Mouse (Mus musculus): ENCODE results near the gene Chmp6. TPM values are rescaled to one million over a fixed set of nuclear protein-coding genes. Genes with fewer than 3 reads are reported as not detected.

The Chmp6 gene
- polyA plus RNA-seq, 1 experiment from 2014 or later: 94.3 TPM

DNA sequence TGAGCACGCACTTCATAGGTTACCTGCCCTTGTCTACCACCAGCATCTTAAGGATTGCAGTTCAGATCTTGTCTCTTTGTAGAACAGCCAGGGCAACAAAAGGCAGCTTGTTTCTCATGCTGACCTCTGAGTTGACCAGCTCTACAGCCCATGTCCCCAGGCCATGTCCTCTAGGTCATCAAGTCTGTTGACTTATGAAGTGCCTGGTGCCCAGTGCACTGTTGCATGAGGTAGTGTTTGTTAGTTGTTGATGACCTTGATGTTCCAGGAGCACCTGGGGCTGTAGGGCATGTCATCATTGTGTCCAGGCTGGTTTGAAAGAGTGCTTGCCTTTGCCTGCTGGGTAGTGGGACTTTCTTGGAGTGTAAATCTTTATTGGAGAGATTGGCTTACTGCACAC, 34.2 kb downstream of the Chmp6 start:
- Histone ChIP-seq H3K9ac (ENCODE audit: low read depth, low read length) (no peak overlapping the region), H3K36me3 (ENCODE audit: control insufficient read depth, insufficient read depth, low read length) (no peaks in the 10 kb centered on the region), H3K4me2 (ENCODE audit: low read depth, low read length) (no peak overlapping the region), H3K4me3 (ENCODE audit: low read length) (no peak overlapping the region), H3K4me1 (ENCODE audit: control insufficient read depth, insufficient read depth, low read length) (peaks cover 34% of the 10 kb centered on the region), H3K9me3 (ENCODE audit: control insufficient read depth, low read length) (no peaks in the 10 kb centered on the region), H3K27me3 (replicated peaks; ENCODE audit: control insufficient read depth, insufficient read depth, low read length) (no peaks in the 10 kb centered on the region), H3K27ac (ENCODE audit: low read length) (no peak overlapping the region)
- ATAC-seq: no peak
- 96% methylated on average over 1 of the region's 1 CpGs for WGBS

DNA sequence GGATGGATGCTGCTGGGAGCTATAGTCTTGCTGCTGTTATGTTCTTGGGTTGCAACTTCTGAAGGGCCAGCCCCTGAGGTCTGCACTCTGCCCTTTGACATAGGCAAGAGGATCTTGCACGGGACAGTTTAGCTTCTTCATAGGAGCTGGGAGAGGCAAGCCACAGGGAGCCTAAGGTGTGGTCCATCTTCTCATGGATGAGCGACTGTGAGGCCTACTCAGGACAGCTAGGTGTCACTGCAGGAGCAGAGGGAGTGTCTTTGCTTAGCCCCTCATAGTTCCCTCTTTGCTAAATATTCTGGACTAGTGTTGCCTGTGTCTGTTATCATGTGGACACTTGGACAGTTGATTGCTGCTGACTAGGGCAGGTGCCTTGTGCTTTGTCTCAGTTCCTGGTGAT, 34.7 kb downstream of the Chmp6 start:
- H3K4me1 ChIP-seq (ENCODE audit: control insufficient read depth, insufficient read depth, low read length): peaks cover 39% of the 10 kb centered on the region
- H3K9ac ChIP-seq (ENCODE audit: low read depth, low read length): 0 out of 2 replicates have a peak overlapping the region, but pooled peaks have one; percentile 21
- ATAC-seq: no peak
- H3K9me3 ChIP-seq (ENCODE audit: control insufficient read depth, low read length): no peaks in the 10 kb centered on the region
- H3K4me3 ChIP-seq (ENCODE audit: low read length): no peak overlapping the region
- no peaks in the 10 kb centered on the region for H3K27me3 ChIP-seq (replicated peaks; ENCODE audit: control insufficient read depth, insufficient read depth, low read length)
- no peaks in the 10 kb centered on the region for H3K36me3 ChIP-seq (ENCODE audit: control insufficient read depth, insufficient read depth, low read length)
- 41% methylated on average over 2 of the region's 2 CpGs for WGBS
- no peak overlapping the region for H3K4me2 ChIP-seq (ENCODE audit: low read depth, low read length)
- no peak overlapping the region for H3K27ac ChIP-seq (ENCODE audit: low read length)

DNA sequence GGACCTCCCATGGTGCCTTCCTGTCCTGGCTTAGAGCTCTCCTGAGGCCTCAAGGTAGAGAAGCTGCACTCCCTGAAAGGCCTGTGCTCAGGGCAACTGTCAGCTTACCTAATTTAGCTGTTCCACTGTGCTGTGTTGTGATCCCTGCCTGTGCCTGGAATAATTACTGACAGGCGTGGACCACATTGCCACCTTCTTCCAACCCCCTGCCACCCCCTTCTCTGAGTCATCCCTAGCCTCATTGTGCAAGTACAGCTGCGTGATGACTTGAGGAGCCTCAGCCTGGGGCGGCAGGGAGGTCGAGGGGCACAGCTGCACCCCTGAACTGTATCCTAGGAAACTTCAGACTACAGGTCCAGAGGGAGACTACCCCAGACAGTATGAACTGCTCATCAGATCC, 35.1 kb downstream of the Chmp6 start:
- no peak overlapping the region for H3K27ac ChIP-seq (ENCODE audit: low read length)
- no peak overlapping the region for H3K4me2 ChIP-seq (ENCODE audit: low read depth, low read length)
- H3K4me1 ChIP-seq (ENCODE audit: control insufficient read depth, insufficient read depth, low read length): peaks cover 42% of the 10 kb centered on the region

DNA sequence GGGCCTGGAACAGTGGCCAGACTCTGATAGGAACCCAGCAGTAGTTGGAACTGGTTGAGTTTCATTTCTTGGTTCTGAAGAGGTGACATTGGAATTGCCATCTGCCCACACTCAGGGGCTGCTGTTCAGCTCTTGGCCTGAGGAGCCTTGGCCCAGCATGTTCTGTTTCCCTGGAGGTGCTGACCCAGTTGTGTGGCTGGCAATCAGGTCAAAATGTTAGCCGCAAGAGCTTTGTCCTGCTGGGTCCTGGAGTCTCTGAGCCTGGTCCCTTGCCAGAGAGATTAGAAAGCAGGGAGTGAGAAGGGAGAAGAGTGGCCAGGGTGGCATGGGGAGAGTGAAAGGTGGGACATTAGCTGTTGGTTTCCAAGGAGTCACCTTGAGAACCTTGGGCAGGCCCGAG, 35.6 kb downstream of the Chmp6 start:
- H3K27me3 ChIP-seq (replicated peaks; ENCODE audit: control insufficient read depth, insufficient read depth, low read length): no peaks in the 10 kb centered on the region
- H3K36me3 ChIP-seq (ENCODE audit: control insufficient read depth, insufficient read depth, low read length): no peaks in the 10 kb centered on the region
- H3K27ac ChIP-seq (ENCODE audit: low read length): no peak overlapping the region
- no peak for ATAC-seq
- peaks cover 39% of the 10 kb centered on the region for H3K4me1 ChIP-seq (ENCODE audit: control insufficient read depth, insufficient read depth, low read length)
- no peaks in the 10 kb centered on the region for H3K9me3 ChIP-seq (ENCODE audit: control insufficient read depth, low read length)
- H3K4me2 ChIP-seq (ENCODE audit: low read depth, low read length): no peak overlapping the region
- no peak overlapping the region for H3K4me3 ChIP-seq (ENCODE audit: low read length)
- no peak overlapping the region for H3K9ac ChIP-seq (ENCODE audit: low read depth, low read length)
- 88% methylated on average over 2 of the region's 2 CpGs for WGBS

More for the DNA sequence above, 35.1 kb downstream of the Chmp6 start:
- Histone ChIP-seq H3K9me3 (ENCODE audit: control insufficient read depth, low read length) (no peaks in the 10 kb centered on the region), H3K4me3 (ENCODE audit: low read length) (no peak overlapping the region), H3K27me3 (replicated peaks; ENCODE audit: control insufficient read depth, insufficient read depth, low read length) (no peaks in the 10 kb centered on the region), H3K9ac (ENCODE audit: low read depth, low read length) (0 out of 2 replicates have a peak overlapping the region, but pooled peaks have one; percentile 21), H3K36me3 (ENCODE audit: control insufficient read depth, insufficient read depth, low read length) (no peaks in the 10 kb centered on the region)
- ATAC-seq: no peak
- 58% methylated on average over 4 of the region's 4 CpGs for WGBS

DNA sequence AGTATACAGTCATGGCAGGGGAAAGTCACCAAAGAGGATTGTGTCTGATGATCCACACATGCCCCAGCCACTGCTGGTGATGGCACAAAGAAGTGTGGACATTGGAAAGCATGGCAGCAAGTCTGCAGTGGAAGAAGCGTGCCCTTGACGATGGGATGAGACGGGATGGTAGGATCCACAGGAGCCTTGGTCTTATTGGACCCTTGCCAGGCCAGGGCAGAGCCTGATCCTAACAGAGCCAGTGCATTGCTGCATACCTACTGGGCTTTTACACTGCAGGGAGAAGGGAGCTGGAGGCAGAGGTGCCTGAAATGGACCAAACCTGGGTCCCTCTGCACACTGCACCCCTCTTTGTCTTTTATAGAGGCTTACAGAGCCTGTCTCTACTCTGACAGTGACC, 37.3 kb downstream of the Chmp6 start:
- H3K4me2 ChIP-seq (ENCODE audit: low read depth, low read length): no peak overlapping the region
- no peak overlapping the region for H3K27ac ChIP-seq (ENCODE audit: low read length)
- H3K27me3 ChIP-seq (replicated peaks; ENCODE audit: control insufficient read depth, insufficient read depth, low read length): no peaks in the 10 kb centered on the region
- peaks cover 46% of the 10 kb centered on the region for H3K4me1 ChIP-seq (ENCODE audit: control insufficient read depth, insufficient read depth, low read length)
- H3K4me3 ChIP-seq (ENCODE audit: low read length): no peak overlapping the region
- no peaks in the 10 kb centered on the region for H3K36me3 ChIP-seq (ENCODE audit: control insufficient read depth, insufficient read depth, low read length)
- H3K9me3 ChIP-seq (ENCODE audit: control insufficient read depth, low read length): no peaks in the 10 kb centered on the region
- 84% methylated on average over 3 of the region's 3 CpGs for WGBS
- no peak overlapping the region for H3K9ac ChIP-seq (ENCODE audit: low read depth, low read length)
- ATAC-seq: no peak

DNA sequence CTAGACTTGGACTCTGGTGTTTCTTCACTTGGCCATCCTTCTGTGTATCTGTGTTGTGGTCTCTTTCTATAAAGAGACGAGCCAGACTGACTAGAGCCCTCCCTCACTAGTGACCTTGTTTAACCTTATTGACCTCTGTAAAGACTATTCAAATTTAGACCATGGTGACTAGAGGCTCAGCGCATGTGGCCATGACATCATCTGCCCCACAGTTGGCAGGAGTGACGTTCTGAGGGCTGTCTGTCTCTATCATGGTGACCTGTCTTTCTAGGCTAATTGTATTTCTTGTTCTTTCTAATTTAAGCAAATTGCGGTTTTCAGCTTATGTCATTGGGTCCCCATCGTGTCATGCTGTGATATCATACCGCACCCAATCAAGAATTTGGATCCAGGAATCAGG, 38.1 kb downstream of the Chmp6 start:
- Histone ChIP-seq H3K4me3 (ENCODE audit: low read length) (no peak overlapping the region), H3K9ac (ENCODE audit: low read depth, low read length) (no peak overlapping the region), H3K4me2 (ENCODE audit: low read depth, low read length) (no peak overlapping the region), H3K27ac (ENCODE audit: low read length) (no peak overlapping the region), H3K4me1 (ENCODE audit: control insufficient read depth, insufficient read depth, low read length) (peaks cover 50% of the 10 kb centered on the region), H3K36me3 (ENCODE audit: control insufficient read depth, insufficient read depth, low read length) (no peaks in the 10 kb centered on the region), H3K27me3 (replicated peaks; ENCODE audit: control insufficient read depth, insufficient read depth, low read length) (no peaks in the 10 kb centered on the region), H3K9me3 (ENCODE audit: control insufficient read depth, low read length) (no peaks in the 10 kb centered on the region)
- no peak for ATAC-seq
- 87% methylated on average over 6 of the region's 6 CpGs for WGBS

DNA sequence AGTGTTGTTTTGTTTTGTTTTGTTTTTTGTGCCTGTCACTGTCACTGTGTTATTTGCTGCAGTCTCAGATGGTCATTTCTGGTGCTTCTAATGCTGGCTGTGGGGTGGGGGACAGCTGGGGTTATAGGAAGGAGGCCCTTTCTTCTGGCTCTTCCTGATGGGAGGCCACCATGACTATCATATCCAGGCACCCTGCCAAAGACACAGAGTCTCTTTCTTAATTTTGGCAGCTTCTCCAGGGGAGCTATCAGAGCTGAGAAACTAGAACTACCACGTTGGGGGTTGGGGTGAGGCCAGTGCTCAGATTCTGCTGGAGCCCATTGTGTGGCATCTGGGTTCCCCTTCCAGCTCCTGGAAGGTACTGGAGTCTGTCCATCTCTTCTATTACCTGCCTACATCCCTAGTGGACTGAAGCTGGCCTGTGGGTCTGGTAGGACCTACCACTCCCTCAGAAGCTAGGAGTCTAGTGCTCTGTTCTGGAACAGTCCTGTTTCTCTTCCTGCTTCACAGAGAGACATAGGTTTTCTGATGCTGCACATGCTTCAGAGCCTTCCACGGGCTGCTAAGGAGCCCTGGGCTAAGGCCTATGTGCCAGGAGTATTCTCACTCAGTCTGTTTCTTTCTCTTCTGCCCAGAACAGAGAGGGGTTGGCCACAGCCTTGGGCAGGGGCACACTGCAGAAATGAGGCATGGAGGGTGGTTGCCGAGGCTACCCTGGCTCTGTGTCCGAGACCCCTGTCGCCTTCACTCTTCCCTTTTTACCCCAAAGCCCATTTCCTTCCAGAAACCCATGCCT, 39.4 kb downstream of the Chmp6 start:
- ATAC-seq: peak; percentile 8; the same call in 1 of the 2 replicates
- peak overlapping the region; percentile 74 for H3K27ac ChIP-seq (ENCODE audit: low read length)
- peak overlapping the region; percentile 16; the same call in 1 of the 2 replicates for H3K9ac ChIP-seq (ENCODE audit: low read depth, low read length)
- no peaks in the 10 kb centered on the region for H3K36me3 ChIP-seq (ENCODE audit: control insufficient read depth, insufficient read depth, low read length)
- no peaks in the 10 kb centered on the region for H3K27me3 ChIP-seq (replicated peaks; ENCODE audit: control insufficient read depth, insufficient read depth, low read length)
- H3K4me1 ChIP-seq (ENCODE audit: control insufficient read depth, insufficient read depth, low read length): peaks cover 50% of the 10 kb centered on the region
- H3K4me2 ChIP-seq (ENCODE audit: low read depth, low read length): no peak overlapping the region
- H3K4me3 ChIP-seq (ENCODE audit: low read length): no peak overlapping the region
- no peaks in the 10 kb centered on the region for H3K9me3 ChIP-seq (ENCODE audit: control insufficient read depth, low read length)
- 67% methylated on average over 5 of the region's 5 CpGs for WGBS

DNA sequence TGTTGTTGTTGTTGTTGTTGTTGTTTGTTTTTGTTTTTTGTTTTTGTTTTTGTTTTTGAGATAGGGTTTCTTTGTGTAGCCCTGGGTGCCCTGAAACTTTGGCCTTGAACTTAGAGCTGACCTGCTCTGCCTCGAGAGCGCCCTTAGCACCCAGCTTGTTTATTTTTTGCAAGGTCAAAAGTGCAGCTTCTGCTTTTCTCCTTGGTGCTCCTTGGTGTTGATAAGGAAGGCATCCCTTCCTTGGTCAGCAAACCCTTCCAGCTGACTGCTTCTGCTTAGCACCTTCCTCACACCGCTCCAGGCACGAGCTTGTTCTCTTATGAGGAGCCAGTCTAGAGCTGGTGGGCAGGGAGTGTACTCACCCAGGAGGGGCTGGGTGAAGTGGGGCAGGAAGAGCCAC, 41.0 kb downstream of the Chmp6 start:
- WGBS: 38% methylated on average over 4 of the region's 4 CpGs
- Histone ChIP-seq H3K27ac (ENCODE audit: low read length) (peak overlapping the region; percentile 54; the same call in 1 of the 2 replicates), H3K9me3 (ENCODE audit: control insufficient read depth, low read length) (no peaks in the 10 kb centered on the region), H3K9ac (ENCODE audit: low read depth, low read length) (no peak overlapping the region), H3K36me3 (ENCODE audit: control insufficient read depth, insufficient read depth, low read length) (no peaks in the 10 kb centered on the region), H3K4me1 (ENCODE audit: control insufficient read depth, insufficient read depth, low read length) (peaks cover 41% of the 10 kb centered on the region), H3K4me3 (ENCODE audit: low read length) (no peak overlapping the region), H3K4me2 (ENCODE audit: low read depth, low read length) (no peak overlapping the region), H3K27me3 (replicated peaks; ENCODE audit: control insufficient read depth, insufficient read depth, low read length) (no peaks in the 10 kb centered on the region)
- no peak for ATAC-seq

DNA sequence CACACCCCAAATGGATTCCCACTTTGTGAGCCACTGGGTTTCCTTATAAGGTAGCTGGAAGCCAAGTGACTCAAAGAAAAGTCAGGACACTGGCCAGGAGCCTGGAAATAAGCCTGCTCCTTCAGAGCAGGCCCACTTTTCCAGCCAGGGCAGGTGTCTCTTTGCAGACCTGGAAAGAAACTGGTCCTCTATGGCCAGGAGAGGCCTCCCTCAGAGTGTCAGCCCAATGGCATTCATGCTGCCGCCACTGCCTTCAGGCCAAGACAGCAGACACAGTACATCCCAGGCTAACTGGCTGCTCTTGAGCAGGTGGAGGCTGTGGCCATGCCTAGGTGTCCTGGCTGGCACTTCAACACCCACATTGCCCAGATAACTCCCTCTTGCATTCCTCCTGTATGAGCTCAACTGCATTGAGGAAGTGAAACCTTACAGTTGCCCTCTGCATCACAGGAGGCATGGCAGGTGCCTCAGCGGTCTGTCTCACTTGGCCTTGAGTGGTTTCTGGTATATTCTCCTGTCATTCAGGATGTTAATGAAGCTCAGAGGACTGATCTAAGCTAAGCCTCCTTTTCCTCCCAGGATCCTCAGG, 41.6 kb downstream of the Chmp6 start:
- H3K27me3 ChIP-seq (replicated peaks; ENCODE audit: control insufficient read depth, insufficient read depth, low read length): no peaks in the 10 kb centered on the region
- ATAC-seq: peak; percentile 54; the same call in 1 of the 2 replicates
- no peak overlapping the region for H3K9ac ChIP-seq (ENCODE audit: low read depth, low read length)
- 64% methylated on average over 2 of the region's 2 CpGs for WGBS
- no peaks in the 10 kb centered on the region for H3K9me3 ChIP-seq (ENCODE audit: control insufficient read depth, low read length)
- H3K4me2 ChIP-seq (ENCODE audit: low read depth, low read length): no peak overlapping the region
- no peak overlapping the region for H3K4me3 ChIP-seq (ENCODE audit: low read length)
- no peaks in the 10 kb centered on the region for H3K36me3 ChIP-seq (ENCODE audit: control insufficient read depth, insufficient read depth, low read length)
- H3K27ac ChIP-seq (ENCODE audit: low read length): peak overlapping the region; percentile 54
- H3K4me1 ChIP-seq (ENCODE audit: control insufficient read depth, insufficient read depth, low read length): peaks cover 41% of the 10 kb centered on the region
